Mouse (Mus musculus): Measurements from ENCODE around the gene Fut2.

DNA sequence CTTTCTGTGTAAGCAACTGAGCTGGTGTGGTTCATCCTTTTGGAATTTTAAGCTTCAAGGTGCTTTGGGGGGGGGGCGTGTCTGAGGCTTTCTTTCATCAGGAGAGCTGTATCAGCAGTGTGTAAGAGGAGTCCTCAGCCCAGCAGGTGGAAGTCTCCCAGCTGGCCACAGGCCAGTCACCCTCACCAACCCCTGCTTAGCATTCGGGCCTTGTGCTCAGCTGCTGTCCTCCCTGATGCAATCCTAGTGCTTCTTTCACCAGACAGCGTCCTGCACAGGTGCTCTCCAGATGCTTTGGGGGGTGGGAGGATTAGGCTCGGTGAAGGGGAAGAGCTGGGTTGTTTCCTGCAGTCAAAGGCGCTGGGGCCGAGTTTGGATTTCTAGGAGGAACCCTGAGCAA is 49.9 kb downstream of the Fut2 start:
- TF ChIP-seq GATA1 (IDR thresholded peaks at IDR 0.05; ENCODE audit: borderline replicate concordance, low read length): no peak
- no peak for TF ChIP-seq FLI1 (IDR thresholded peaks at IDR 0.05; ENCODE audit: low read length)
